Mouse (Mus musculus) G1E (cell line): ENCODE measurements around the gene Dhrs13. TPM values are rescaled to one million over a fixed set of nuclear protein-coding genes. Genes with fewer than 3 reads are reported as not detected.

Experiments
- ATAC-seq: 2 replicates; pipeline ENCODE4 v1.8.0; 2016; ENCODE audit warnings: mild to moderate bottlenecking; ENCODE audit not compliant: insufficient number of reproducible peaks, poor library complexity, low FRiP score, severe bottlenecking; ENCODE audit errors: extremely low read depth
- DNase-seq: peaks from one replicate; pipeline ENCODE4 v3.0.0; 2012; ENCODE audit warnings: low spot score
- H3K27me3 ChIP-seq: 2 replicates; pipeline ENCODE4 v1.6.1; 2012; ENCODE audit warnings: mild to moderate bottlenecking, low read length, inconsistent platforms; ENCODE audit not compliant: insufficient read depth
- H3K36me3 ChIP-seq: replicated peaks from 2 replicates; pipeline ENCODE3; 2012; ENCODE audit warnings: mild to moderate bottlenecking, inconsistent platforms
- H3K4me1 ChIP-seq: 2 replicates; pipeline ENCODE4 v1.6.1; 2012; ENCODE audit warnings: low read depth, low read length, inconsistent platforms, mixed read lengths; ENCODE audit not compliant: insufficient read depth
- H3K4me3 ChIP-seq: 2 replicates; pipeline ENCODE4 v1.5.1; 2012; ENCODE audit warnings: low read depth, mild to moderate bottlenecking, inconsistent platforms, low read length, moderate library complexity, mixed read lengths
- H3K9me3 ChIP-seq: replicated peaks from 2 replicates; pipeline ENCODE4 v1.6.1; 2012; ENCODE audit warnings: inconsistent platforms
- CTCF ChIP-seq: IDR thresholded peaks from 2 replicates; pipeline ENCODE4 v1.5.1; 2012; ENCODE audit warnings: low read depth, low read length, inconsistent platforms, mixed read lengths
- GATA1 ChIP-seq: IDR thresholded peaks from 2 replicates; pipeline ENCODE4 v1.6.1; 2012; ENCODE audit warnings: borderline replicate concordance, low read length, inconsistent platforms, mixed read lengths
- GATA2 ChIP-seq: IDR thresholded peaks from 2 replicates; pipeline ENCODE4 v1.6.1; 2012; ENCODE audit warnings: low read depth, low read length, inconsistent platforms, borderline replicate concordance
- POLR2AphosphoS5 ChIP-seq: IDR thresholded peaks from 2 replicates; pipeline ENCODE4 v1.6.1; 2012; ENCODE audit warnings: low read depth, low read length, inconsistent platforms; ENCODE audit not compliant: insufficient replicate concordance
- TAL1 ChIP-seq: conservative IDR thresholded peaks from 2 replicates; pipeline ENCODE4 v1.6.1; 2012; ENCODE audit warnings: low read depth, low read length, inconsistent platforms, mixed read lengths
- polyA plus RNA-seq: library from polyadenylated mRNA; stranded (reverse); fragments of >175 nt; gene quantifications from 2 replicates; pipeline ENCODE4 v1.2.3, GENCODE M21; 2012
- total RNA-seq, 2 experiments: library from RNA; stranded (forward) in 1 of 2; stranded (reverse) in 1 of 2; fragments of 200-1000 nt in 1 of 2; fragments of >200 nt in 1 of 2; fragmentation: Nextera tagmentation in 1 of 2; gene quantifications; 2 replicates each; pipeline ENCODE4 v1.2.3; 2014 to 2017

The Dhrs13 gene
- total and polyA plus RNA-seq, 3 experiments: 7.2 to 9.2 (median 7.9) TPM

GRCm38 (mm10) chr11:78072425-78073130, 40.5 kb downstream of the Dhrs13 start:
- Histone ChIP-seq H3K4me1 (peaks cover 79% of the 10 kb centered on the region), H3K27me3 (no peaks in the 10 kb centered on the region), H3K36me3 (peaks cover 70% of the 10 kb centered on the region), H3K9me3 (no peaks in the 10 kb centered on the region), H3K4me3 (peak overlapping the region; percentile 72)
- no peak for DNase-seq
- no peak for TF ChIP-seq GATA2
- no peak for TF ChIP-seq CTCF
- TF ChIP-seq TAL1: no peak
- TF ChIP-seq GATA1: no peak
- no peak for TF ChIP-seq POLR2AphosphoS5
- ATAC-seq: no peak

- no peak for DNase-seq
- H3K4me1 ChIP-seq: peaks cover 75% of the 10 kb centered on the region
- ATAC-seq: no peak
- H3K4me3 ChIP-seq: peak overlapping the region; percentile 72
- H3K36me3 ChIP-seq: peaks cover 78% of the 10 kb centered on the region
- H3K27me3 ChIP-seq: no peaks in the 10 kb centered on the region
- H3K9me3 ChIP-seq: no peaks in the 10 kb centered on the region
- TF ChIP-seq POLR2AphosphoS5: no peak
Measured at GRCm38 (mm10) chr11:78073577-78074276, 41.6 kb downstream of the Dhrs13 start.

GRCm38 (mm10) chr11:78074277-78074652, 42.2 kb downstream of the Dhrs13 start:
- peaks cover 74% of the 10 kb centered on the region for H3K4me1 ChIP-seq

GRCm38 (mm10) chr11:78074666-78075065, 42.6 kb downstream of the Dhrs13 start:
- H3K36me3 ChIP-seq: peaks cover 83% of the 10 kb centered on the region
- TF ChIP-seq CTCF: no peak
- TF ChIP-seq POLR2AphosphoS5: no peak
- no peak for TF ChIP-seq GATA1
- no peak for TF ChIP-seq GATA2
- TF ChIP-seq TAL1: no peak
- H3K4me3 ChIP-seq: peak overlapping the region; percentile 72; the same call in 1 of the 2 replicates
- no peaks in the 10 kb centered on the region for H3K27me3 ChIP-seq
- ATAC-seq (no peak), DNase-seq (no peak)
- H3K4me1 ChIP-seq: peaks cover 74% of the 10 kb centered on the region
- H3K9me3 ChIP-seq: no peaks in the 10 kb centered on the region

More at GRCm38 (mm10) chr11:78074277-78074652, 42.2 kb downstream of the Dhrs13 start:
- peak overlapping the region; percentile 72; the same call in 1 of the 2 replicates for H3K4me3 ChIP-seq
- DNase-seq (no peak), ATAC-seq (no peak)
- no peaks in the 10 kb centered on the region for H3K27me3 ChIP-seq
- TF ChIP-seq POLR2AphosphoS5 (no peak), TAL1 (no peak), GATA1 (no peak), CTCF (no peak), GATA2 (no peak)
- H3K9me3 ChIP-seq: no peaks in the 10 kb centered on the region
- peaks cover 83% of the 10 kb centered on the region for H3K36me3 ChIP-seq

GRCm38 (mm10) chr11:78079961-78080921, 48.2 kb downstream of the Dhrs13 start, which contains the start of gene Eral1:
Gene Eral1 (minus strand): TSS chr11:78080383.
- no peaks in the 10 kb centered on the region for H3K27me3 ChIP-seq
- peaks cover 35% of the 10 kb centered on the region for H3K36me3 ChIP-seq
- ATAC-seq (peak; percentile 76), DNase-seq (peak; percentile 85)
- TF ChIP-seq GATA1 (no peak), CTCF (no peak), GATA2 (no peak), POLR2AphosphoS5 (no peak; the same call in 1 of the 2 replicates), TAL1 (no peak)
- peaks cover 36% of the 10 kb centered on the region for H3K4me1 ChIP-seq
- peak within 1 kb of the TSS; percentile 89 for H3K4me3 ChIP-seq
- H3K9me3 ChIP-seq: no peaks in the 10 kb centered on the region

- peaks cover 32% of the 10 kb centered on the region for H3K4me1 ChIP-seq
- H3K4me3 ChIP-seq: no peak overlapping the region
- H3K36me3 ChIP-seq: peaks cover 5% of the 10 kb centered on the region
- ATAC-seq (no peak), DNase-seq (no peak)
- H3K27me3 ChIP-seq: no peaks in the 10 kb centered on the region
- H3K9me3 ChIP-seq: no peaks in the 10 kb centered on the region
- TF ChIP-seq POLR2AphosphoS5 (no peak), GATA1 (no peak), CTCF (no peak), GATA2 (no peak), TAL1 (no peak)
Measured at GRCm38 (mm10) chr11:78083595-78083994, 51.5 kb downstream of the Dhrs13 start.
